Mouse (Mus musculus): ENCODE data around the gene Sec24a.

GRCm38 (mm10) chr11:51746096-51746495 lies 17.3 kb downstream of the Sec24a start:
- TF ChIP-seq CTCF (IDR thresholded peaks at IDR 0.05; ENCODE audit: low read depth, low read length) (no peak), POLR2A (IDR thresholded peaks at IDR 0.05; ENCODE audit: borderline replicate concordance, low read depth, low read length) (no peak)
